Mouse (Mus musculus): Measurements from ENCODE around the gene Rtbdn.

GRCm38 (mm10) chr8:84975434-84975833 is 28.6 kb downstream of the Rtbdn start:
- no peak for TF ChIP-seq POLR2A (IDR thresholded peaks at IDR 0.05; ENCODE audit: borderline replicate concordance, low read depth, low read length)
- peak; percentile 78 for TF ChIP-seq CTCF (IDR thresholded peaks at IDR 0.05; ENCODE audit: low read depth, low read length)
